Mouse (Mus musculus): ENCODE measurements around the gene Utf1.

Utf1 gene

GRCm38 (mm10) chr7:139978278-139978892, 34.8 kb downstream of the Utf1 start, which contains the start of gene 6430531B16Rik:
TSS of gene 6430531B16Rik (minus strand) at chr7:139978755.
- no peak for TF ChIP-seq GATA4 (IDR thresholded peaks at IDR 0.05; ENCODE audit: insufficient replicate concordance, low read length)

DNA sequence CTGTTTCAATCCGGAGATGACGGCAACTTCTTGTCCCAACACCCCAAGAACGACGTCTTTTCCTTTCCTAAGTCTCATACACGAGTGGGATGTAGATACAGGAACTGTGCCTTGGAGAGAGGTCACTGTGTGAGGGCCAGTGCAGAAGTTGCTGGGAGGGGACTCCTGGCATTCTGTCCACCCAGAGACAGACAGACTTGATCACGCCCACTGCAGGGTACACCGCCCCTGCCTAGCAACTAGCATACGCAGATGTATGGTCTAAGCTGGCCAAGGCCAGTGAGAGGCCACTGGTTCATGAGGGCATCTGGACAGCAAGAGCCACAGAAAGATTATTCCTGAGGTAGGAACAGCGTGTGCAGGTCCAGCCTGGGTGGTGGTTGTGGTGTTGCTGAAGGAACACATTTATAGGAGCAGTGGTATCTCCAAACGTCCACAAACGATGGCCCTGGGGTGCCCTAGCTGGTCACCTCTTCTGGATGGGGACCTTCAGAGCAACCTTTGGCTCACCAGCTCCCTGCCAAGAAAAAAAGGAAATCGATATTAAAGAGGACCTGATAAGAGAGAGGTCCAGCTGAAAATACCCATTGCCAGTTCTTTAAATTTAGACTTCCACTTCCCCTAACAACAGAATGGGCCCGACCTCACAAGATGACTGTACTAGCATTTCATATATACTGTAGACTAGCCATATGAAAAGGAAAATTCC, 35.6 kb downstream of the Utf1 start:
- TF ChIP-seq GATA4 (IDR thresholded peaks at IDR 0.05; ENCODE audit: insufficient replicate concordance, low read length) = peak; percentile 70; the same call in 1 of the 2 replicates

DNA sequence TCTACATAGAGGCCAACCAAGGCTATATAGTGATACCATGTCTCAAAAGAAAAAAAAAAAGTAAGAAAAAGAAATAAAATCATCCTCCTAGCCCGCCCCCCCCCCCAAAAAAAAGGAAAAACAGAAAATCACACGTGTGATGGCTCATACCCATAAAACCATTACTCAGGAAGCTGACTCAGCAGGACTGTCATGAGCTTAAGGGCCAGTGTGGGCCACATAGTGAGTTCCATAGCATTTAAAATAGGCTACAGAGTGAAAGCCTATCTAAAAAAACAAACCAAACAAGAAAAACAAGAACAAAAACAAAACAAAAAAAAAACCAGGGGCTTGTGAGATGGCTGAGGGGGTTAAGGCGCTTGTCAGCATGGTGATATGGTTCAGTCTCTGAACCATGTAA, 37.2 kb downstream of the Utf1 start:
- TF ChIP-seq GATA4 (IDR thresholded peaks at IDR 0.05; ENCODE audit: insufficient replicate concordance, low read length) = no peak

DNA sequence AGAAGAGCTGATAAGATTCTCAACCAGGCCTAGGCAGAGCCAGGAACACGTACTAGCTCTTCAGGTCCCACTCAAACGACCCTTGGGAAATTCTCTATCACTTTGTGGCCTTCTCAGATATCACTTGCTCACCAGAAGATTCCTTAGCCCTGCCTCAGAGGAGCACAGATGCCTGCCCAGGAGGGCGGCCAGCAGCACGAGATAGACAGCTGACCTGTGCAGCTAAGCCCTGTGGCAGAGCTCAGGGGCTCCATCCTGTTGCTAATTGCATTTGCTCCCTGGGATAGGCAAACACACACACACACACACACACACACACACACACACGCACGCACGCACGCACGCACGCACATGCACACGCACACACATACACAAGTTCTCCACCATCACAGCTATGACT, 38.5 kb downstream of the Utf1 start:
- no peak for TF ChIP-seq GATA4 (IDR thresholded peaks at IDR 0.05; ENCODE audit: insufficient replicate concordance, low read length)

- no peak for TF ChIP-seq GATA4 (IDR thresholded peaks at IDR 0.05; ENCODE audit: insufficient replicate concordance, low read length)
Measured at GRCm38 (mm10) chr7:139984505-139984904, 40.9 kb downstream of the Utf1 start.

DNA sequence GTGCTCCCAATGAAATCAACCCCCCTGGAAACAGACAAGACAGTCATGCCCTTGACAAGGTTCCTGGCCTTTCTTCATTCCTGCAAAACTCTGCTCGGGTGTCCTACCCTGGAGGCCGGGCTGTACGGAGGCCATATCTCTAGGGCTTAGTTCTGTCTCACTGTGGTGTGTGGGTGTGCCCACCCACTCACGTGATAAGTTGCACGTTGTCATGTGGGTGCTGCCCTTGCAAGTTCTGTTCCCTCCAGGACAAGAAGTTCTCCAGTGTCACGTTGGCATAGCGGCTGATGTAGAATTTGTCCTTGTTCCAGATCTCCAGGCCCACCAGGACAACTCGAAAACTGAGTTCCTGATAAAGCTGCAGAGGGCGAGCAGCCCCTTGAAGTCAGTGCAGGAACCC, 44.7 kb downstream of the Utf1 start:
- no peak for TF ChIP-seq GATA4 (IDR thresholded peaks at IDR 0.05; ENCODE audit: insufficient replicate concordance, low read length)

DNA sequence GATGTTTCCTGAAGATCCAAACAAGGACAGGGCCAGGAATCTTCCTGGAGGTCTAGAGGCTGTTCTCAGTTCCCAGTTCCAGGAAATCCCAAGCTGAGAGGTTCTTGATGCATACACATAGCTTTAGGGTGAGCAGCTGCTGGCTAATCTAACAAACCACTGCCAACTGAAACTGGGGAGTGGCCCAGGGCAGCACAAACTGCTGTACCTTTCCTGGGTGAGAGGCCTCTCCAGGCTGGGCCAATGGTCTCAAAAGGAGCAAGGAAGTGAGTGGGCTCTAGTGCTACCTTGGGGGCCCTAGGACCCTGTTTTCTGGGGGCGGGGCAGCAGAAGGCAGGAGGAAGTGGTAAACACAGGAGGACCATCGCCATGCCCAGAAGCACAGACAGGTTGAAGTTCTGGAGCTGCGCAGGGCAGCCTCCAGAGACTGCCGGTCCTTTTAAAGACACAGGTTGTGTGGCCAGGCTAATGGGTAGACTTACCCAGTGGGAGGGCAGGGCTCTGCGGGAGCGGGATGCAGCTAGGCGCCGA, 47.3 kb downstream of the Utf1 start:
- TF ChIP-seq GATA4 (IDR thresholded peaks at IDR 0.05; ENCODE audit: insufficient replicate concordance, low read length) = no peak

GRCm38 (mm10) chr7:139992406-139992805, 48.8 kb downstream of the Utf1 start, which contains the start of gene Adam8:
TSS of gene Adam8 (minus strand) at chr7:139992562.
- no peak for TF ChIP-seq GATA4 (IDR thresholded peaks at IDR 0.05; ENCODE audit: insufficient replicate concordance, low read length)

- no peak for TF ChIP-seq GATA4 (IDR thresholded peaks at IDR 0.05; ENCODE audit: insufficient replicate concordance, low read length)
Measured at GRCm38 (mm10) chr7:139993532-139993931, 49.9 kb downstream of the Utf1 start.

GRCm38 (mm10) chr7:139994202-139994601, 50.6 kb downstream of the Utf1 start:
- no peak for TF ChIP-seq GATA4 (IDR thresholded peaks at IDR 0.05; ENCODE audit: insufficient replicate concordance, low read length)

GRCm38 (mm10) chr7:139994676-139995075, 51.1 kb downstream of the Utf1 start:
- no peak for TF ChIP-seq GATA4 (IDR thresholded peaks at IDR 0.05; ENCODE audit: insufficient replicate concordance, low read length)
